Mouse (Mus musculus) T-cell, adult 2 months (primary cell): Measurements from ENCODE around the gene Ache.

Source experiments
- DNase-seq: peaks from one replicate; pipeline ENCODE4 v3.0.0; 2022; ENCODE audit warnings: low spot score

Gene Ache

GRCm38 (mm10) chr5:137295712-137296111 lies 8.4 kb downstream of the Ache start:
- DNase-seq: no peak

- no peak for DNase-seq
Measured at GRCm38 (mm10) chr5:137297126-137297525, 9.8 kb downstream of the Ache start.

- DNase-seq: no peak
Measured at GRCm38 (mm10) chr5:137299240-137299639, 11.9 kb downstream of the Ache start.

GRCm38 (mm10) chr5:137301253-137301652 lies 13.9 kb downstream of the Ache start:
- no peak for DNase-seq

- no peak for DNase-seq
Measured at GRCm38 (mm10) chr5:137303609-137304008, 16.3 kb downstream of the Ache start.

GRCm38 (mm10) chr5:137304165-137304564 lies 16.8 kb downstream of the Ache start:
- DNase-seq: no peak

- DNase-seq: no peak
Measured at GRCm38 (mm10) chr5:137304816-137305215, 17.5 kb downstream of the Ache start.

- DNase-seq: no peak
Measured at GRCm38 (mm10) chr5:137305822-137306221, 18.5 kb downstream of the Ache start.

GRCm38 (mm10) chr5:137306439-137307005 lies 19.2 kb downstream of the Ache start:
- no peak for DNase-seq

- DNase-seq: peak; percentile 91
Measured at GRCm38 (mm10) chr5:137307071-137307912, 20.0 kb downstream of the Ache start, which contains the start of gene Srrt. Srrt (minus strand) TSS chr5:137307674.

GRCm38 (mm10) chr5:137308356-137308755 lies 21.0 kb downstream of the Ache start:
- no peak for DNase-seq

GRCm38 (mm10) chr5:137313466-137314192 lies 26.3 kb downstream of the Ache start:
- DNase-seq: no peak

- DNase-seq: no peak
Measured at GRCm38 (mm10) chr5:137314193-137315083, 27.1 kb downstream of the Ache start, which contains the start of gene Trip6. Trip6 (minus strand) TSS chr5:137314404.

GRCm38 (mm10) chr5:137315084-137315903 lies 28.0 kb downstream of the Ache start:
- DNase-seq: peak; percentile 46

- no peak for DNase-seq
Measured at GRCm38 (mm10) chr5:137317361-137317760, 30.0 kb downstream of the Ache start.

- DNase-seq: no peak
Measured at GRCm38 (mm10) chr5:137318570-137318969, 31.3 kb downstream of the Ache start.

- DNase-seq: no peak
Measured at GRCm38 (mm10) chr5:137320996-137321395, 33.7 kb downstream of the Ache start.

GRCm38 (mm10) chr5:137330910-137331309 lies 43.6 kb downstream of the Ache start:
- no peak for DNase-seq

GRCm38 (mm10) chr5:137332857-137333511 lies 45.7 kb downstream of the Ache start:
- no peak for DNase-seq

- DNase-seq: peak; percentile 89
Measured at GRCm38 (mm10) chr5:137333512-137334174, 46.3 kb downstream of the Ache start, which contains the start of gene Slc12a9. Slc12a9 (minus strand) TSS chr5:137333597.
